In genomic region chr2:30032244-30032846, GRCm38 (mm10) we compare ENCODE assay signal across 10 mouse cellular contexts. TPM values are rescaled to one million over a fixed set of nuclear protein-coding genes. Genes with fewer than 3 reads are reported as not detected.
DNase-seq lines count a peak whose midpoint lies in the region; ATAC-seq and TF ChIP-seq lines count a peak whose summit lies in the region.
"Had no signal": no experiment of that assay in that cellular context is flagged by ENCODE, and none has a peak within 500 bp of the region (broad histone marks: within the 10 kb centered on the region; RNA-seq: fewer than 3 reads in every experiment).

No protein-coding gene starts in this region.

- H3K36me3 ChIP-seq in kidney, postnatal 0 days (ENCODE audit: insufficient read depth, low read length) = peaks cover 59% of the 10 kb centered on the region
- H3K36me3 ChIP-seq in kidney, embryonic 14.5 days (ENCODE audit: control insufficient read depth, insufficient read depth, low read length) = peaks cover 55% of the 10 kb centered on the region

- H3K27ac ChIP-seq in kidney, postnatal 0 days = no peak overlapping the region
- no peak overlapping the region for H3K27ac ChIP-seq in kidney, embryonic 14.5 days (ENCODE audit: low read depth, low read length)
- H3K27ac ChIP-seq: liver, embryonic 15.5 days had no signal

- peak; percentile 45 for TF ChIP-seq CTCF in kidney, postnatal 0 days (IDR thresholded peaks at IDR 0.05; ENCODE audit: low read depth)

- no peaks in the 10 kb centered on the region for H3K9me3 ChIP-seq in kidney, postnatal 0 days (replicated peaks; ENCODE audit: low read length)
- no peaks in the 10 kb centered on the region for H3K9me3 ChIP-seq in kidney, embryonic 14.5 days (ENCODE audit: control insufficient read depth, low read length)
- H3K9me3 ChIP-seq: liver, embryonic 15.5 days had no signal

- H3K27me3 ChIP-seq in kidney, postnatal 0 days (ENCODE audit: insufficient read depth, low read length) = no peaks in the 10 kb centered on the region
- H3K27me3 ChIP-seq in kidney, embryonic 14.5 days (ENCODE audit: control insufficient read depth, insufficient read depth, low read length) = no peaks in the 10 kb centered on the region
- H3K27me3 ChIP-seq: liver, embryonic 15.5 days had no signal

- no peaks in the 10 kb centered on the region for H3K4me1 ChIP-seq in kidney, postnatal 0 days (replicated peaks; ENCODE audit: insufficient read depth, low read length)
- H3K4me1 ChIP-seq in kidney, embryonic 14.5 days (ENCODE audit: control insufficient read depth, insufficient read depth, low read length) = no peaks in the 10 kb centered on the region
- H3K4me1 ChIP-seq: liver, embryonic 15.5 days had no signal

- DNase-seq in kidney, postnatal 0 days (ENCODE audit: low spot score) = peak; percentile 20
- peak; percentile 38 for DNase-seq in right cerebral cortex, postnatal 25 days
- DNase-seq in right cerebral cortex, postnatal 36 days (ENCODE audit: low spot score in 2 of 2) = no peak
- DNase-seq in thymus, postnatal 25 days = peak; percentile 13
- no peak for DNase-seq in adrenal gland, postnatal 10 days
- DNase-seq: adrenal gland, postnatal 25 days; kidney, postnatal 25 days had no signal

- no peak overlapping the region for H3K4me2 ChIP-seq in kidney, postnatal 0 days (ENCODE audit: low read length)
- H3K4me2 ChIP-seq in kidney, embryonic 14.5 days (replicated peaks; ENCODE audit: low read depth, low read length) = no peak overlapping the region
- H3K4me2 ChIP-seq: liver, embryonic 15.5 days had no signal

- peak; percentile 61 for ATAC-seq in kidney, postnatal 0 days (replicated peaks; ENCODE audit: low FRiP score, low read depth)
- ATAC-seq in kidney, embryonic 14.5 days (ENCODE audit: low FRiP score, low TSS enrichment) = no peak
- peak; percentile 66; the same call in 1 of the 2 replicates for ATAC-seq in common myeloid progenitor, adult 5-6 weeks (replicated peaks; ENCODE audit: low read depth, poor library complexity, severe bottlenecking)

- H3K9ac ChIP-seq in kidney, postnatal 0 days (ENCODE audit: low read depth, low read length) = no peak overlapping the region
- H3K9ac ChIP-seq in kidney, embryonic 14.5 days (ENCODE audit: low read depth, low read length) = no peak overlapping the region
- H3K9ac ChIP-seq: liver, embryonic 15.5 days had no signal

- no peak overlapping the region for H3K4me3 ChIP-seq in kidney, postnatal 0 days (replicated peaks; ENCODE audit: low read depth, low read length)
- H3K4me3 ChIP-seq in kidney, embryonic 14.5 days (ENCODE audit: low read length) = no peak overlapping the region
- H3K4me3 ChIP-seq: liver, embryonic 15.5 days had no signal

- 56% methylated on average over 11 of the region's 11 CpGs for WGBS in kidney, postnatal 0 days
- WGBS in kidney, embryonic 14.5 days = 56% methylated on average over 11 of the region's 11 CpGs

RNA-seq across cellular contexts. Expression of gene Wdr34, which starts 16.3 kb away (rescaled TPM):
- polyA plus RNA-seq in kidney, postnatal 0 days (2015; fragmentation: Nextera tagmentation; extraction: Ambion mirVana) = 26.2 and 29.1 TPM in 2 replicates
- polyA plus RNA-seq in kidney, embryonic 14.5 days (2014; fragmentation: Nextera tagmentation; extraction: Ambion mirVana) = 41.2 and 42.6 TPM in 2 replicates
- total RNA-seq in common myeloid progenitor, adult 5-6 weeks (2017) = 11.5 and 15.6 TPM in 2 replicates
- total RNA-seq in adrenal gland, postnatal 10 days (2021) = 10 to 100 TPM; 20.1 to 24.4 TPM

RNA-seq across cellular contexts. Expression of gene Set, which starts 24.8 kb away (rescaled TPM):
- polyA plus RNA-seq in kidney, postnatal 0 days (2015; fragmentation: Nextera tagmentation; extraction: Ambion mirVana) = 411 and 412 TPM in 2 replicates
- polyA plus RNA-seq in kidney, embryonic 14.5 days (2014; fragmentation: Nextera tagmentation; extraction: Ambion mirVana) = 647 and 702 TPM in 2 replicates
- 1,475 and 1,487 TPM in 2 replicates for total RNA-seq in common myeloid progenitor, adult 5-6 weeks (2017)
- total RNA-seq in adrenal gland, postnatal 10 days (2021) = 100 to 1,000 TPM; 216 to 221 TPM

RNA-seq across cellular contexts. Expression of gene Pkn3, which starts 45.1 kb away (rescaled TPM):
- 5.7 and 6.4 TPM in 2 replicates for polyA plus RNA-seq in kidney, postnatal 0 days (2015; fragmentation: Nextera tagmentation; extraction: Ambion mirVana)
- 7.8 and 9.1 TPM in 2 replicates for polyA plus RNA-seq in kidney, embryonic 14.5 days (2014; fragmentation: Nextera tagmentation; extraction: Ambion mirVana)
- 11.8 and 22.9 TPM in 2 replicates for total RNA-seq in common myeloid progenitor, adult 5-6 weeks (2017)
- total RNA-seq in adrenal gland, postnatal 10 days (2021) = 10 to 100 TPM in 1 of 2 experiments, 1 to 10 TPM in 1; 6.3 to 10.1 TPM

Comparison
In these comparisons a context has a peak if more than half of its experiments do, and no peak if none do; other contexts are left out.
1. DNase-seq: peak in kidney, postnatal 0 days (single experiment), right cerebral cortex, postnatal 25 days (single experiment) and thymus, postnatal 25 days (single experiment); none in right cerebral cortex, postnatal 36 days (0 of 2) and adrenal gland, postnatal 10 days (single experiment).